Mouse (Mus musculus) liver (tissue): Measurements from ENCODE around the gene Taf3.

Experiments used
- DNase-seq: peaks from one replicate; pipeline ENCODE4 v3.0.0-alpha.2; 2020; ENCODE audit warnings: mixed read lengths

Gene Taf3

GRCm38 (mm10) chr2:10010263-10010909 lies 38.0 kb downstream of the Taf3 start:
- DNase-seq = no peak

DNA sequence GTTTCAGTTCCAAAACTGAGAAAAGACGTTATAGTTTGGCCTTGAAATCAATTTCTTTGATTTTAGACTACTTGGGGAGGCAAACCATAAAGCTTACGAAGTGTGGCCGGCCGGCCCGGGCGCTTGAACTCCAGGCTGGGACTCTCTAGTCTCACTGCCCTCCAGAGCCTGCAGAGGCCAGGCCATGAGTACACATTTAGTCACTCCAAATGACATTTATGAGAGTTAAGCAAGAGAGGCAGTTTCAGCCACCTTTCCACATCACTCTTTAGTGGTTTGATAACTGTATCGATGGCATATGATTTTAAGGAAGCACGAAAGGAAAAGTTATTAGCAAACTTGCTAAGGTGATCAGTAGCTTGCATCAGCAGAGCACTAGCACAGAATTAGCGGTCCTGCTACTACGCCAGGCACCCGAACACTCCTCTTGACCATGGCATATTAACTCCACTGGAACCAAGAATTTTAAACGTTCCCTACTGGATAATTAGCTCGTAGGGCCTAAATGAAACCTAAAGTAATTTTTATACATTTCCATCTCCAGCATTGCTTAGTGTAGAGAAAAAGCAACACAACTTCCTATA lies 38.6 kb downstream of the Taf3 start:
- no peak for DNase-seq

GRCm38 (mm10) chr2:10008593-10008992 lies 39.8 kb downstream of the Taf3 start:
- DNase-seq = no peak

- DNase-seq = no peak
These were observed 43.3 kb downstream of the Taf3 start for GRCm38 (mm10) chr2:10004960-10005621.

GRCm38 (mm10) chr2:10003358-10003757 lies 45.0 kb downstream of the Taf3 start:
- no peak for DNase-seq

DNA sequence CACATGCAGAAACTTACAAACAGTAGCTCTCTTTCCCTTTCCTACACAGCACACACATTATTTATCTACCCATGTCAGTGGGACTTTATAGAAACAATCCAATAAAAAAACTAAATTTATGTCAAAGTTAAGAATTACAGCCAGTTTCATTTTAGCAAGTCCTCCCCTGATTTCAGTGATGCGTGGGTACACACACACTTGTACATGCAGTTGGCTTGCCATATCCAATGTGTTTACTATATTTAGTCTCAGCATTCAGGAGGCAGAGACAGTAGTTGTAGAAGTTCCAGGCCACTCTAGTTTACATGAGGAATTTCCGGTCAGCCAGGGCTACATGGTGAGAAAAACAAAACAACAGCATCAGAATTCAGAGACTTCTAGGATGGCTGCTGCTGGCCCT lies 46.8 kb downstream of the Taf3 start:
- no peak for DNase-seq

DNA sequence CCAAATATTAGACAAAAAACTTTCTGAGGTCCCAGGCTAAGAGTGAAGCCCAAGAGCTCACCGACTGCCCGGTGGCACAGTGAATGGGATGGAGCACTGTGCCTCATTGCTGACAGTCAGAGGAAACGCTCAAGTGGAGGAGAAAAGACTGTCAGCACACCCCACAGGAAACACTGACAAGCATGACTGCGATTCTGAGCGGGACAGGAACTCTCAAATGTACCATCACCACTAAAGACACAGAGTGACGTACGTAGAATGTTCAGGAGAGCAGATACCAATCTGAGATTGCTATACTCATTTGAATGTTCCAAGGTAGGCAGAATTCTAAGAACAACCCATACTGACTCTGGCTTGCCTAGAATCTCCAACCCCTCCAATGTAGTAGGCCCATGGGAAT lies 50.9 kb downstream of the Taf3 start:
- DNase-seq = no peak

- DNase-seq = no peak
These were observed 52.3 kb downstream of the Taf3 start for GRCm38 (mm10) chr2:9996111-9996510.

DNA sequence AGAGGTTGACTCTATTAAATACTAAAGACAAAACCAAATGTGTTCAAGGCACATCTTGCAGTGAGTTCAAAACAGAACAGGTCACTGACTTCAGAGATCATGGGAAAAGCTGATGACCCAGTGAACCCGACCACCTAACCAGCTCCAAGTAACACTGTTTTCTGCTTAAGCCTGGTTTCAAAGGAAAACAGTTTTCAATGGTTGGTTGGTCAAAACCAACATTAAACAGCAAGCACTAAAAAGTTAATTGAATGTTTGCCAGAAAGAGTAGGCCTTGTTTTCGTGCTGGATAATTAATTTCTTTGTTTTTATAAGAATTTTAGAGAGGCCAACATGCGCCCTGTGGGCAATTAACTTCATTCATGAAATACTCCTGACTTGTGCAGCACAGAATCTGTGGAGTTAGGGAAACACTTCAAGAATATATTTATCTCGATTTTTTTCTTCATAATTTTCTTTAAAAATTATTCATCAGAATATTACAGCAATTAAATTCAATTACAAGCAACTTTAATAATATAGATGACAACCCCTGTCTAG lies 57.6 kb downstream of the Taf3 start:
- DNase-seq = no peak

DNA sequence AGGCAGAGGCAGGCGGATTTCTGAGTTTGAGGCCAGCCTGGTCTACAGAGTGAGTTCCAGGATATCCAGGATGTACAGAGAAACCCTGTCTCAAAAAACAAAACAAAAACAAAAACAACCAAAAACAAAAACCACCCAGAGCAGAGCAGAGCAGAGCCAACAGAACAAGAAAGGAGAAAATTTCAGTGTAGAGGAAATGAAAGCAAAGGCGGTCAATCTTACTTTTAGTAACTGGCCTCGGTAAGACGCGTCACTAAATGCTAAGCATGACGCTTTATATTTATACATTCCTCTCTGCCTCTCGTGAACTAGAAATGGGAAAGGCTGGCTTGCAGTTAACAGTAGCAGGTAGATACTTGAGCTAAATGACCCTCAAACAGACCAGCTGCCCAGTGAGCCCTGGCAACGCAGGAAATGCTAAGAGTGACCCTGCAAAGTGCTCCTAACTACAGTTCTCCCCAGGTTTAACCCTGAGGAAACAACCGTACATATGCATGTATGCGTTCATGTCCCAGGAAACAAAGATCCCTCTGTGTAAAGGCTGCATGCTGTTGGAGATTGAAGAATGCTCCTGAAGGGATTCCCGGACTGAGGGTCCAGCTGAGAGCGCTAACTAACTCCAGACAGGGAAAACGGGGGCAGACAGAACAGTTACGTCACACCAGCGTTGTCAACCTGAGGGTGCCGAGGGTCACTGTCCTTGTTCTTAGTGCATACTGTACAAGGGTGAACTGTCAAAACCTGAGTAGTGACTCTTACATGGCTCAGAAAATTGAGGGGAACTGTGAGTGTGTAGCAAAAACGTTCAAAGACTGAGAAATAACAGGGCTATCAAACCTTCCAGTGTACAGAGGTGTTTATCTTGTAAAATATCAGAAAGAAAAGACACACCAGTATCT lies 58.5 kb downstream of the Taf3 start:
- DNase-seq = no peak

DNA sequence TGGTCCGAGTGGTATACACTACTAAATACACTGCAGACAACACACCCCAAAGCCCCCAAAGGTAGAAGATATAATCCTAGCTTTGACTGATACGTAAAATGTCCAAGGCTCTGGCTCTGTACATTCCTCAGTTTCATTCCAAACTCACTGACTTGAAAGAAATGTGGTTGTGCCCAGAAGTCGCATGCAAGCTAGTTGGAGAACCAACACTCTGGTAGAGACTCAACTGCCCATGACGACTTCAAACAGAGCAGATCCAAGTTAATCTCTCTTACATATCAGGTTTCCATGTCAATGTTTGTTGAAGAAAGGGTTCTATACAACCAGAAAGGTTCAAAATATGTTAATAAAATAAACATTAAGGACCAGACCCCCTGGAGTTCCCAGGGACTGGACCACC lies 60.1 kb downstream of the Taf3 start:
- no peak for DNase-seq

- no peak for DNase-seq
These were observed 62.4 kb downstream of the Taf3 start for GRCm38 (mm10) chr2:9985979-9986447.

- no peak for DNase-seq
These were observed 66.0 kb downstream of the Taf3 start for GRCm38 (mm10) chr2:9982446-9982845.

DNA sequence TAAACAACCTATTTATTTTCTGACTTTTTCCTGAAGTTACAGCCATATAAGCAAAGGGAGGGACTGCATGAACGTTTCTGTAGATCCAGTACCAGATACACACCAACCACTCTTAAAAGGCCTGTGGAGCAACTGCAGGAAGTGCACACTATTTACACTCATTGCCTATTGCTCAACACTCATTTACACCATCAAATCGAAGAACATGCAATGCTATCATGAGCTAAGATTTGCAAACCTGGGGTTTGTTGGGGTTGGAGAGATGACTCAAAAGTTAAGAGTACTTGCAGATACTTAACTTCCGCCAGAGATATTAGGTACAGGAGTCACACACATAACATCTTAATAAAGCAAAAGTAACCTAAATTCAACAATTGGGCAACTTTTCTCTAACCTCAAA lies 76.5 kb downstream of the Taf3 start:
- DNase-seq = no peak

DNA sequence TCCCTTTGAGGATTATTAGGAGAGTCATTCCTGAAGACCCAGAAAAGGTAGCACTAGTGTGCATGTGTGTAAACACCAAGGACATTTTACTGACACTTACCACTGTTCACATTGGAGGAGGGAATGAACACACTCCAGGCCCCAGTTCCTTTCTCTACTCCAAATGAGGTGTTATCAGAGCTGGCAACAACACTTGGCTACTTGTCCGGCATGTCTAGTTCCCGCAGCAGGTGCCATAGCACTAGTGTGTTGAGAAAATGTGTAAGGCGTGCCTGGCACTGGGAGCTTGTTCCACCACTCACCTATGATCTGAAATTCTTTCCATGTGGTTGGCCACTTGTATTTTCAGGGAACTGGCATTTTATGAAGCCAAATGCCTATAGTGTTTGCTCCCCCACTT lies 77.8 kb downstream of the Taf3 start:
- DNase-seq = no peak

- DNase-seq = no peak
These were observed 78.2 kb downstream of the Taf3 start for GRCm38 (mm10) chr2:9970178-9970577.

DNA sequence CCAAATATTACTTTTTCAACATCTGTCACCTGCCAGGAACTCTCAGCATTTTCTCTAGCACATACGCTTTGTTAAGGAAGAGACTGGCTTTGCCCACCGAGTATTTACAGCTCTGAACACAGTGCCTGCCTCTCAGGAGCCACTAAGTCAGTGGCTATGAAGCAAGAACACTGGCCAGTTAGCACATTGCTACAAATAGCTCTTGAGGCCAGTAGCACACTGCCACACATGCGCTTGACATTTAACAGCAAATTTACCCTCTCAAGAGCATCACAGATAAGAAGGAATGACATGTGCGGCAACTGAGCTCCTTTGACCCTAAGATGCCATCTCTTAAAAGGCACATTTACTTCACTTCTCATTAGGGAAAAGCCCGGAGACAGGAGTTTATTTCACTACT lies 78.7 kb downstream of the Taf3 start:
- no peak for DNase-seq

GRCm38 (mm10) chr2:9966634-9967033 lies 81.8 kb downstream of the Taf3 start:
- no peak for DNase-seq

GRCm38 (mm10) chr2:9965608-9966007 lies 82.8 kb downstream of the Taf3 start:
- no peak for DNase-seq

GRCm38 (mm10) chr2:9962871-9963270 lies 85.5 kb downstream of the Taf3 start:
- no peak for DNase-seq

GRCm38 (mm10) chr2:9961708-9962107 lies 86.7 kb downstream of the Taf3 start:
- DNase-seq = no peak

GRCm38 (mm10) chr2:9958011-9958410 lies 90.4 kb downstream of the Taf3 start:
- DNase-seq = no peak

DNA sequence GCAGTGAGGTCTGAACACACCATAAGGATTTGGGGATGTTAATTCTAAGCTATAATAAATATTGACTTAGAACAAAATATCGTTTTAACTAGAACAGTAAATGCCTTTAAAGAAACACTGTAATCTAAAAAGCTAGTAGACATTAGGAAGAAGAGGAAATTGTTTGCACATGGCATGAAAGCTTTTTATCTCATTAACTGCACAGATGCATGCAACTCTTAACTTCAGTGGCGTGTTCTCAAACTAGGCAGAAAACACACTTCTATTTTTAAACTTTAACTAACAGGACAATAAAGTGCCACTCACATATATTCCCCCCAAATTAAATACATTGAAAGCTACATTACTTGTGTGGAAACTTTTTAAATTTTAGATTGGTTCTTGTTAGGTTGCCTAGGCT lies 91.8 kb downstream of the Taf3 start:
- DNase-seq = no peak
